Mouse (Mus musculus): Measurements from ENCODE around the gene Psmg4.

GRCm38 (mm10) chr13:34205216-34205615, 42.5 kb downstream of the Psmg4 start:
- no peak for TF ChIP-seq EP300 (IDR thresholded peaks at IDR 0.05)
- no peak for TF ChIP-seq CTCF (IDR thresholded peaks at IDR 0.05)

Measured in lung, postnatal 0 days (tissue).